8 mouse cellular contexts compared by ENCODE assay signal in the genomic region with DNA sequence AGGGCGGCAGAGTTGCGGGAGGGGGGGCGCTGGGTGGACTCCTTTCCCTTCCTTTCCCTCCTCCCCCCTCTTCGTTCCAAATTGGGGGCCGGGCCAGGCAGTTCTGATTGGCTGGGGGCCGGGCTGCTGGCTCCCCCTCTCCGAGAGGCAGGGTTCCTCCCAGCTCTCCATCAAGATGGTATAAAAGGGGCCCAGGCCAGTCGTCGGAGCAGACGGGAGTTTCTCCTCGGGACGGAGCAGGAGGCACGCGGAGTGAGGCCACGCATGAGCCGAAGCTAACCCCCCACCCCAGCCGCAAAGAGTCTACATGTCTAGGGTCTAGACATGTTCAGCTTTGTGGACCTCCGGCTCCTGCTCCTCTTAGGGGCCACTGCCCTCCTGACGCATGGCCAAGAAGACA. TPM values are rescaled to one million over a fixed set of nuclear protein-coding genes. Genes with fewer than 3 reads are reported as not detected.
DNase-seq lines count a peak whose midpoint lies in the region; ATAC-seq lines count a peak whose summit lies in the region.

A gene (plus strand): TSS at position 180 of the 400 bp plus-strand sequence.

- peaks cover 16% of the 10 kb centered on the region for H3K4me1 ChIP-seq in hindbrain, embryonic 15.5 days (replicated peaks)
- peaks cover 12% of the 10 kb centered on the region for H3K4me1 ChIP-seq in liver, embryonic 13.5 days (replicated peaks)

- no peak within 1 kb of the TSS for H3K9ac ChIP-seq in hindbrain, embryonic 15.5 days
- peak within 1 kb of the TSS; percentile 39; the same call in 1 of the 2 replicates for H3K9ac ChIP-seq in liver, embryonic 13.5 days

- H3K4me2 ChIP-seq in hindbrain, embryonic 15.5 days = peak within 1 kb of the TSS; percentile 69
- peak within 1 kb of the TSS; percentile 59 for H3K4me2 ChIP-seq in liver, embryonic 13.5 days

- no peaks in the 10 kb centered on the region for H3K9me3 ChIP-seq in hindbrain, embryonic 15.5 days
- no peaks in the 10 kb centered on the region for H3K9me3 ChIP-seq in liver, embryonic 13.5 days (replicated peaks)

- H3K36me3 ChIP-seq in hindbrain, embryonic 15.5 days = no peaks in the 10 kb centered on the region
- no peaks in the 10 kb centered on the region for H3K36me3 ChIP-seq in liver, embryonic 13.5 days

- DNase-seq in thymus, postnatal 0 days (ENCODE audit: low spot score) = no peak
- no peak for DNase-seq in thymus, postnatal 25 days
- DNase-seq in gastrocnemius, adult 8-10 months (ENCODE audit: low spot score in 2 of 2) = peak; percentile 72 to 75
- DNase-seq in liver, embryonic 13.5 days = no peak
- peak; percentile 66 for DNase-seq in ovary, adult 18-20 months (ENCODE audit: low spot score)
- no peak for DNase-seq in right cerebral cortex, postnatal 25 days
- DNase-seq in retina, embryonic 14.5 days (ENCODE audit: low spot score) = no peak

- 16% methylated on average over 19 of the region's 19 CpGs for WGBS in hindbrain, embryonic 15.5 days
- 18% methylated on average over 19 of the region's 19 CpGs for WGBS in liver, embryonic 13.5 days (ENCODE audit: insufficient replicate concordance)

- ATAC-seq in hindbrain, embryonic 15.5 days (ENCODE audit: low FRiP score, low read depth) = no peak
- no peak for ATAC-seq in liver, embryonic 13.5 days (ENCODE audit: low read depth)

- no peak within 1 kb of the TSS for H3K27ac ChIP-seq in hindbrain, embryonic 15.5 days (replicated peaks)
- no peak within 1 kb of the TSS for H3K27ac ChIP-seq in liver, embryonic 13.5 days

- H3K4me3 ChIP-seq in hindbrain, embryonic 15.5 days = peak within 1 kb of the TSS; percentile 32
- peak within 1 kb of the TSS; percentile 39 for H3K4me3 ChIP-seq in liver, embryonic 13.5 days (replicated peaks)

- H3K27me3 ChIP-seq in hindbrain, embryonic 15.5 days = peaks cover 72% of the 10 kb centered on the region
- H3K27me3 ChIP-seq in liver, embryonic 13.5 days = peaks cover 90% of the 10 kb centered on the region

RNA-seq across cellular contexts. Expression of the gene that starts here (rescaled TPM):
- polyA plus RNA-seq in thymus, postnatal 0 days (2015; fragmentation: Nextera tagmentation; extraction: Ambion mirVana) = 64.3 and 68.9 TPM in 2 replicates
- total RNA-seq in gastrocnemius, adult 8-10 months (2022) = 10 to 100 TPM; 30.9 to 90.6 (median 45.9) TPM
- 120 and 145 TPM in 2 replicates for polyA plus RNA-seq in hindbrain, embryonic 15.5 days (2015; fragmentation: Nextera tagmentation; extraction: Ambion mirVana)
- polyA plus RNA-seq in liver, embryonic 13.5 days (2015; fragmentation: Nextera tagmentation; extraction: Ambion mirVana) = 83.0 and 85.6 TPM in 2 replicates

Comparison
In these comparisons a context has a peak if more than half of its experiments do, and no peak if none do; other contexts are left out.
1. DNase-seq: peak in gastrocnemius, adult 8-10 months (2 of 2) and ovary, adult 18-20 months (single experiment); none in thymus, postnatal 0 days (single experiment), thymus, postnatal 25 days (single experiment), liver, embryonic 13.5 days (single experiment), right cerebral cortex, postnatal 25 days (single experiment) and retina, embryonic 14.5 days (single experiment).